Mouse (Mus musculus) testis, adult 2 months (tissue): ENCODE data around the gene Thada.

Experiments used
- CTCF ChIP-seq: fragments of 200-500 bp; IDR thresholded peaks from 2 replicates; pipeline ENCODE4 v1.5.1; 2012; ENCODE audit warnings: low read depth, mild to moderate bottlenecking, inconsistent platforms, low read length, moderate library complexity; ENCODE audit not compliant: control insufficient read depth, insufficient read depth, insufficient replicate concordance
- POLR2A ChIP-seq: fragments of 200-500 bp; IDR thresholded peaks from 2 replicates; pipeline ENCODE4 v1.6.1; 2012; ENCODE audit warnings: low read depth, mild to moderate bottlenecking, inconsistent platforms, low read length, moderate library complexity; ENCODE audit not compliant: control insufficient read depth

GRCm38 (mm10) chr17:84204962-84205361 is 261.0 kb downstream of the Thada start:
- no peak for TF ChIP-seq POLR2A
- TF ChIP-seq CTCF = no peak
